Mouse (Mus musculus) embryonic facial prominence, embryonic 13.5 days (tissue): Measurements from ENCODE around the gene Adamts10. TPM values are rescaled to one million over a fixed set of nuclear protein-coding genes. Genes with fewer than 3 reads are reported as not detected.

ENCODE experiments used
- ATAC-seq: fragments of 200-750 bp; cut with Nextera tagmentation; 2 replicates; pipeline ENCODE4 v1.8.0; 2017; ENCODE audit warnings: low read depth; ENCODE audit not compliant: insufficient number of reproducible peaks, insufficient read depth, low FRiP score, low TSS enrichment
- H3K27ac ChIP-seq: fragments of 300-500 bp; sonication (generic); 2 replicates; pipeline ENCODE4 v1.5.1; 2015; ENCODE audit warnings: moderate library complexity, mild to moderate bottlenecking, inconsistent platforms
- H3K27me3 ChIP-seq: fragments of 300-500 bp; sonication (generic); 2 replicates; pipeline ENCODE4 v1.6.1; 2015; ENCODE audit warnings: mild to moderate bottlenecking, inconsistent platforms
- H3K36me3 ChIP-seq: fragments of 300-500 bp; sonication (generic); 2 replicates; pipeline ENCODE4 v1.6.1; 2015; ENCODE audit warnings: mild to moderate bottlenecking, inconsistent platforms
- H3K4me1 ChIP-seq: fragments of 300-500 bp; sonication (generic); 2 replicates; pipeline ENCODE4 v1.6.1; 2015; ENCODE audit warnings: inconsistent platforms
- H3K4me2 ChIP-seq: fragments of 300-500 bp; sonication (generic); 2 replicates; pipeline ENCODE4 v1.6.1; 2015; ENCODE audit warnings: moderate library complexity, mild to moderate bottlenecking, inconsistent platforms
- H3K4me3 ChIP-seq: fragments of 300-500 bp; sonication (generic); 2 replicates; pipeline ENCODE4 v1.5.1; 2015; ENCODE audit warnings: mild to moderate bottlenecking, inconsistent platforms
- H3K9ac ChIP-seq: fragments of 300-500 bp; sonication (generic); 2 replicates; pipeline ENCODE4 v1.6.1; 2015; ENCODE audit warnings: mild to moderate bottlenecking, inconsistent platforms
- H3K9me3 ChIP-seq: fragments of 300-500 bp; sonication (generic); 2 replicates; pipeline ENCODE4 v1.6.1; 2016; ENCODE audit warnings: inconsistent platforms
- WGBS: fragments of 180-500 bp; shearing (Covaris S2); methylation state at CpG from one replicate; pipeline ENCODE4 v1.1.7; 2015; ENCODE audit warnings: mixed read lengths; 5-methylcytosine and 5-hydroxymethylcytosine counted together
- polyA plus RNA-seq: library from polyadenylated mRNA; unstranded; fragments of >200 nt; fragmentation: Nextera tagmentation; extraction: Ambion mirVana; gene quantifications from 2 replicates; pipeline ENCODE4 v1.2.1, GENCODE M21; 2015

The Adamts10 gene
- polyA plus RNA-seq, 1 experiment from 2014 or later: 85.5 TPM

GRCm38 (mm10) chr17:33557922-33558321, 33.9 kb downstream of the Adamts10 start:
- Histone ChIP-seq H3K27me3 (no peaks in the 10 kb centered on the region), H3K4me3 (no peak overlapping the region), H3K36me3 (peaks cover 14% of the 10 kb centered on the region), H3K4me2 (no peak overlapping the region), H3K9me3 (no peaks in the 10 kb centered on the region), H3K4me1 (no peaks in the 10 kb centered on the region), H3K9ac (no peak overlapping the region), H3K27ac (no peak overlapping the region)
- 83% methylated on average over 4 of the region's 4 CpGs for WGBS
- ATAC-seq: no peak

- H3K9me3 ChIP-seq: no peaks in the 10 kb centered on the region
- WGBS: 71% methylated on average over 2 of the region's 2 CpGs
- H3K4me1 ChIP-seq: no peaks in the 10 kb centered on the region
- no peak overlapping the region for H3K4me2 ChIP-seq
- H3K27me3 ChIP-seq: no peaks in the 10 kb centered on the region
- H3K36me3 ChIP-seq: no peaks in the 10 kb centered on the region
- no peak overlapping the region for H3K4me3 ChIP-seq
- no peak overlapping the region for H3K9ac ChIP-seq
- no peak for ATAC-seq
- no peak overlapping the region for H3K27ac ChIP-seq
Observed at GRCm38 (mm10) chr17:33563527-33564076, 39.6 kb downstream of the Adamts10 start.

- no peak overlapping the region for H3K4me3 ChIP-seq
- WGBS: 65% methylated on average over 1 of the region's 1 CpGs
- H3K27me3 ChIP-seq: no peaks in the 10 kb centered on the region
- H3K4me2 ChIP-seq: no peak overlapping the region
- no peaks in the 10 kb centered on the region for H3K4me1 ChIP-seq
- no peaks in the 10 kb centered on the region for H3K9me3 ChIP-seq
- ATAC-seq: no peak
- no peaks in the 10 kb centered on the region for H3K36me3 ChIP-seq
- no peak overlapping the region for H3K9ac ChIP-seq
- no peak overlapping the region for H3K27ac ChIP-seq
Observed at GRCm38 (mm10) chr17:33564599-33564998, 40.6 kb downstream of the Adamts10 start.

- no peak for ATAC-seq
- Histone ChIP-seq H3K4me2 (no peak overlapping the region), H3K4me1 (no peaks in the 10 kb centered on the region), H3K27me3 (no peaks in the 10 kb centered on the region), H3K27ac (no peak overlapping the region), H3K36me3 (no peaks in the 10 kb centered on the region), H3K9ac (no peak overlapping the region), H3K4me3 (no peak overlapping the region), H3K9me3 (no peaks in the 10 kb centered on the region)
- WGBS: 74% methylated on average over 2 of the region's 2 CpGs
Observed at GRCm38 (mm10) chr17:33566182-33566581, 42.2 kb downstream of the Adamts10 start.

- no peak for ATAC-seq
- H3K27me3 ChIP-seq: no peaks in the 10 kb centered on the region
- no peak overlapping the region for H3K4me2 ChIP-seq
- no peaks in the 10 kb centered on the region for H3K36me3 ChIP-seq
- no peak overlapping the region for H3K9ac ChIP-seq
- no peak overlapping the region for H3K27ac ChIP-seq
- H3K4me1 ChIP-seq: no peaks in the 10 kb centered on the region
- H3K9me3 ChIP-seq: no peaks in the 10 kb centered on the region
- 85% methylated on average over 4 of the region's 4 CpGs for WGBS
- H3K4me3 ChIP-seq: no peak overlapping the region
Observed at GRCm38 (mm10) chr17:33584061-33584460, 60.1 kb downstream of the Adamts10 start.

GRCm38 (mm10) chr17:33586011-33586410, 62.0 kb downstream of the Adamts10 start:
- Histone ChIP-seq H3K9me3 (no peaks in the 10 kb centered on the region), H3K9ac (no peak overlapping the region), H3K27ac (no peak overlapping the region), H3K36me3 (no peaks in the 10 kb centered on the region), H3K27me3 (no peaks in the 10 kb centered on the region), H3K4me3 (no peak overlapping the region), H3K4me1 (no peaks in the 10 kb centered on the region), H3K4me2 (no peak overlapping the region)
- 66% methylated on average over 17 of the region's 17 CpGs for WGBS
- ATAC-seq: no peak

GRCm38 (mm10) chr17:33597271-33597670, 73.3 kb downstream of the Adamts10 start:
- ATAC-seq: no peak
- no peaks in the 10 kb centered on the region for H3K36me3 ChIP-seq

GRCm38 (mm10) chr17:33598506-33598905, 74.5 kb downstream of the Adamts10 start:
- 88% methylated on average over 5 of the region's 5 CpGs for WGBS
- no peaks in the 10 kb centered on the region for H3K27me3 ChIP-seq
- H3K4me1 ChIP-seq: no peaks in the 10 kb centered on the region
- H3K4me2 ChIP-seq: no peak overlapping the region
- H3K4me3 ChIP-seq: no peak overlapping the region
- H3K27ac ChIP-seq: no peak overlapping the region
- peaks cover 7% of the 10 kb centered on the region; the same call in 1 of the 2 replicates for H3K9me3 ChIP-seq
- H3K36me3 ChIP-seq: no peaks in the 10 kb centered on the region
- H3K9ac ChIP-seq: no peak overlapping the region
- ATAC-seq: no peak

More at GRCm38 (mm10) chr17:33597271-33597670, 73.3 kb downstream of the Adamts10 start:
- no peak overlapping the region for H3K27ac ChIP-seq
- H3K9ac ChIP-seq: no peak overlapping the region
- no peak overlapping the region for H3K4me3 ChIP-seq
- no peak overlapping the region for H3K4me2 ChIP-seq
- H3K9me3 ChIP-seq: peaks cover 7% of the 10 kb centered on the region; the same call in 1 of the 2 replicates
- H3K27me3 ChIP-seq: no peaks in the 10 kb centered on the region
- no peaks in the 10 kb centered on the region for H3K4me1 ChIP-seq

- Histone ChIP-seq H3K36me3 (no peaks in the 10 kb centered on the region), H3K9ac (no peak overlapping the region), H3K27ac (no peak overlapping the region), H3K4me2 (no peak overlapping the region), H3K27me3 (no peaks in the 10 kb centered on the region), H3K4me3 (no peak overlapping the region), H3K4me1 (no peaks in the 10 kb centered on the region), H3K9me3 (peaks cover 7% of the 10 kb centered on the region; the same call in 1 of the 2 replicates)
- no peak for ATAC-seq
- WGBS: 87% methylated on average over 8 of the region's 8 CpGs
Observed at GRCm38 (mm10) chr17:33599836-33600475, 76.0 kb downstream of the Adamts10 start.

GRCm38 (mm10) chr17:33600831-33601230, 76.8 kb downstream of the Adamts10 start:
- H3K4me2 ChIP-seq: no peak overlapping the region

GRCm38 (mm10) chr17:33601947-33602346, 77.9 kb downstream of the Adamts10 start:
- Histone ChIP-seq H3K9me3 (peaks cover 7% of the 10 kb centered on the region; the same call in 1 of the 2 replicates), H3K27ac (no peak overlapping the region), H3K9ac (no peak overlapping the region), H3K27me3 (no peaks in the 10 kb centered on the region), H3K4me3 (no peak overlapping the region), H3K36me3 (no peaks in the 10 kb centered on the region), H3K4me1 (no peaks in the 10 kb centered on the region), H3K4me2 (no peak overlapping the region)
- 85% methylated on average over 12 of the region's 12 CpGs for WGBS
- ATAC-seq: no peak

More at GRCm38 (mm10) chr17:33600831-33601230, 76.8 kb downstream of the Adamts10 start:
- no peak for ATAC-seq
- H3K36me3 ChIP-seq: no peaks in the 10 kb centered on the region
- no peaks in the 10 kb centered on the region for H3K4me1 ChIP-seq
- no peak overlapping the region for H3K27ac ChIP-seq
- H3K9me3 ChIP-seq: peaks cover 7% of the 10 kb centered on the region; the same call in 1 of the 2 replicates
- WGBS: 72% methylated on average over 3 of the region's 3 CpGs
- no peak overlapping the region for H3K4me3 ChIP-seq
- H3K27me3 ChIP-seq: no peaks in the 10 kb centered on the region
- no peak overlapping the region for H3K9ac ChIP-seq
